Mouse (Mus musculus): Measurements from ENCODE around the gene Olfm3. TPM values are rescaled to one million over a fixed set of nuclear protein-coding genes. Genes with fewer than 3 reads are reported as not detected.

Olfm3 gene
- polyA plus RNA-seq, 1 experiment, result not detected

DNA sequence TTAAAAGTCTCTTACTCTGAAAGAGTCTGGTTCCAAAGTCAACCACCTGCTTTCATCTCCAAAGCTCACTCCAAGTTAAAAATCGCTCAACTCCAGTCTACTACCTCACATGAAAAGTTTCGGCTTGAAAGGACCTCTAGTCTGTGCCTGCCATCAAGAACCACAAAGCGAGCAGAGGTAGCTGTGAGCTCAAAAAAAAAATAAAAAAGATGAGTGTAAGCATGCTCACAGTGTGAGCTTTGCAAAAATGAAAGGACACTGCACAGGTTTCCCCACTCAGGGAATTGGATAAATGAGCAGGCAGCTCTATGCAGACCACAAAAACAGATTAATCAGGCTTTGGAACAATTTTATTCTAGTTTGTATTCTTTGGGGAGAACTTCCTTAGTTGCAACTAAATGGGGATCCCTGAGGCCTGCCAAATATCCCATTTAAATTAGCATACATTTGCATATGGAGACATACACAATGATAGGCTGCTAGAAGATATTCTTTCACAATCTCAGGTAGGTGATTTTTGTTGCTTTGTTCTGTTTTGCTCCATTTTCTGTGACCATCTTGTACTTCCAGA is 255.1 kb downstream of the Olfm3 start:
- no peaks in the 10 kb centered on the region for H3K4me1 ChIP-seq (ENCODE audit: control insufficient read depth, insufficient read depth, low read length)
- H3K27ac ChIP-seq (ENCODE audit: control insufficient read depth, insufficient read depth, low read depth, low read length, poor library complexity), result no peak overlapping the region
- H3K4me3 ChIP-seq (replicated peaks; ENCODE audit: control insufficient read depth, low read depth, low read length), result no peak overlapping the region
- WGBS, result 65% methylated on average over 3 of the region's 3 CpGs
- TF ChIP-seq POLR2A (IDR thresholded peaks at IDR 0.05; ENCODE audit: borderline replicate concordance, control insufficient read depth, low read depth, low read length) (no peak), CTCF (IDR thresholded peaks at IDR 0.05; ENCODE audit: control insufficient read depth, insufficient read depth, low read length) (no peak)

DNA sequence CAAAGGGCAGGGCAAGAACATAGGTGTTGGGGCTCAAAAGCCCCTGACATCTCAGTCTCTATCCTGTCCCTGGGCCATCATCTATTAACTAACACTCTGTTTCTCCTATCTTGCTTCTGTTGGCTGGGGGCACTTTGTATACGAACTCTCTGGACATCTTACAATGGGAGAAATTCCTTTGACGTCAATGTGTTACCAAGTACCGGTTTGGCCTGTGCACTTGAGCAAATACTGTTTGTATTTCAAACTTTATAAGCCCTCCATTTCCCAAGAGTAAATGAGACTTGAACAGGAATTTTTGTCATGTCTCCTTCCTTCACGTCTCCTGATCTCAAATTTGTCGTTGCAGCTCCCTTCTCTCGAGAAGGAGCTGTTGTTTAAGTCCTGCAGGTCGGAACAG is 270.7 kb downstream of the Olfm3 start:
- Histone ChIP-seq H3K27ac (ENCODE audit: control insufficient read depth, insufficient read depth, low read depth, low read length, poor library complexity) (no peak overlapping the region), H3K4me1 (ENCODE audit: control insufficient read depth, insufficient read depth, low read length) (no peaks in the 10 kb centered on the region), H3K4me3 (replicated peaks; ENCODE audit: control insufficient read depth, low read depth, low read length) (no peak overlapping the region)
- 86% methylated on average over 7 of the region's 7 CpGs for WGBS
- no peak for TF ChIP-seq CTCF (IDR thresholded peaks at IDR 0.05; ENCODE audit: control insufficient read depth, insufficient read depth, low read length)
- no peak for TF ChIP-seq POLR2A (IDR thresholded peaks at IDR 0.05; ENCODE audit: borderline replicate concordance, control insufficient read depth, low read depth, low read length)
